In genomic region chr4:45789263-45789958, GRCm38 (mm10) we compare ENCODE assay signal across 9 mouse cellular contexts. TPM values are rescaled to one million over a fixed set of nuclear protein-coding genes. Genes with fewer than 3 reads are reported as not detected.
DNase-seq lines count a peak whose midpoint lies in the region; ATAC-seq lines count a peak whose summit lies in the region.
"Had no signal": no experiment of that assay in that cellular context is flagged by ENCODE, and none has a peak within 500 bp of the region (broad histone marks: within the 10 kb centered on the region; RNA-seq: fewer than 3 reads in every experiment).

No protein-coding gene starts in this region.

- peaks cover 29% of the 10 kb centered on the region for H3K4me1 ChIP-seq in heart, embryonic 12.5 days (replicated peaks)

- 13% methylated on average over 13 of the region's 13 CpGs for WGBS in heart, embryonic 12.5 days

- H3K9me3 ChIP-seq in heart, embryonic 12.5 days (replicated peaks) = no peaks in the 10 kb centered on the region

- no peaks in the 10 kb centered on the region for H3K36me3 ChIP-seq in heart, embryonic 12.5 days

- peak overlapping the region; percentile 49 for H3K27ac ChIP-seq in heart, embryonic 12.5 days (ENCODE audit: poor library complexity, severe bottlenecking)
- H3K27ac ChIP-seq: macrophage had no signal

- peak overlapping the region; percentile 38 for H3K4me2 ChIP-seq in heart, embryonic 12.5 days

- H3K27me3 ChIP-seq in heart, embryonic 12.5 days (replicated peaks) = peaks cover 42% of the 10 kb centered on the region

- peak; percentile 8 for DNase-seq in kidney, adult 18-20 months
- DNase-seq in kidney, adult 8-10 months = no peak
- DNase-seq in cerebellum, adult 9-11 months = peak; percentile 82
- DNase-seq in layer of hippocampus, adult 9-11 months = peak; percentile 70
- DNase-seq in right cerebral cortex, adult 2 months (ENCODE audit: low spot score in 2 of 2) = peak; percentile 43 to 57
- DNase-seq in thymus, postnatal 0 days (ENCODE audit: low spot score) = no peak
- DNase-seq in lung, adult 18-20 months = no peak

- no peak overlapping the region for H3K4me3 ChIP-seq in heart, embryonic 12.5 days

- peak; percentile 75 for ATAC-seq in heart, embryonic 12.5 days (ENCODE audit: insufficient number of reproducible peaks, low FRiP score)

- H3K9ac ChIP-seq in heart, embryonic 12.5 days = no peak overlapping the region

RNA-seq across cellular contexts. Expression of gene Aldh1b1, which starts 9.4 kb away (rescaled TPM):
- 104 and 107 TPM in 2 replicates for polyA plus RNA-seq in heart, embryonic 12.5 days (2016; fragmentation: Nextera tagmentation; extraction: Ambion mirVana)
- 20.1 and 21.3 TPM in 2 replicates for polyA plus RNA-seq in thymus, postnatal 0 days (2015; fragmentation: Nextera tagmentation; extraction: Ambion mirVana)

RNA-seq across cellular contexts. Expression of gene Igfbpl1, which starts 37.3 kb away (rescaled TPM):
- 6.1 and 7.0 TPM in 2 replicates for polyA plus RNA-seq in heart, embryonic 12.5 days (2016; fragmentation: Nextera tagmentation; extraction: Ambion mirVana)
- not detected in 2 replicates for polyA plus RNA-seq in thymus, postnatal 0 days (2015; fragmentation: Nextera tagmentation; extraction: Ambion mirVana)
- polyA plus RNA-seq: macrophage had no signal

RNA-seq across cellular contexts. Expression of gene Stra6l, which starts 59.1 kb away (rescaled TPM):
- 0.15 TPM in 2 replicates for polyA plus RNA-seq in heart, embryonic 12.5 days (2016; fragmentation: Nextera tagmentation; extraction: Ambion mirVana)
- 0.14 and 0.21 TPM in 2 replicates for polyA plus RNA-seq in thymus, postnatal 0 days (2015; fragmentation: Nextera tagmentation; extraction: Ambion mirVana)

Comparison
In these comparisons a context has a peak if more than half of its experiments do, and no peak if none do; other contexts are left out.
1. DNase-seq: peak in kidney, adult 18-20 months (single experiment), cerebellum, adult 9-11 months (single experiment), layer of hippocampus, adult 9-11 months (single experiment) and right cerebral cortex, adult 2 months (2 of 2); none in kidney, adult 8-10 months (0 of 2), thymus, postnatal 0 days (single experiment) and lung, adult 18-20 months (0 of 2).